Mouse (Mus musculus) midbrain, embryonic 11.5 days (tissue): ENCODE measurements around the gene Fthl17d. TPM values are rescaled to one million over a fixed set of nuclear protein-coding genes. Genes with fewer than 3 reads are reported as not detected.
A peak's percentile ranks its signal among the peaks of the same experiment; 100 is the strongest.
"Not testable (repeated sequence)": the region's sequence is repeated elsewhere in the genome, so short reads cannot be mapped to it uniquely, and the experiment has no call there.

Experiments
- ATAC-seq: fragments of 200-750 bp; cut with Nextera tagmentation; 2 replicates; pipeline ENCODE4 v1.8.0; 2017; ENCODE audit warnings: moderate TSS enrichment, moderate library complexity; ENCODE audit not compliant: low FRiP score
- DNase-seq: peaks from one replicate; pipeline ENCODE4 v3.0.0; 2015; ENCODE audit warnings: low spot score; ENCODE audit errors: missing footprints
- H3K27ac ChIP-seq: fragments of 300-500 bp; sonication (generic); 2 replicates; pipeline ENCODE4 v1.5.1; 2014; ENCODE audit warnings: low read depth, low read length
- H3K27me3 ChIP-seq: fragments of 300-500 bp; sonication (generic); 2 replicates; pipeline ENCODE4 v1.6.1; 2014; ENCODE audit warnings: mild to moderate bottlenecking, low read length, moderate library complexity, mixed read lengths; ENCODE audit not compliant: control insufficient read depth, insufficient read depth
- H3K36me3 ChIP-seq: fragments of 300-500 bp; sonication (generic); 2 replicates; pipeline ENCODE4 v1.6.1; 2014; ENCODE audit warnings: mild to moderate bottlenecking, low read length, moderate library complexity, mixed read lengths; ENCODE audit not compliant: control insufficient read depth, insufficient read depth
- H3K4me1 ChIP-seq: fragments of 300-500 bp; sonication (generic); 2 replicates; pipeline ENCODE4 v1.6.1; 2014; ENCODE audit warnings: low read length; ENCODE audit not compliant: control insufficient read depth, insufficient read depth
- H3K4me2 ChIP-seq: fragments of 300-500 bp; sonication (generic); 2 replicates; pipeline ENCODE4 v1.6.1; 2014; ENCODE audit warnings: mild to moderate bottlenecking, moderate library complexity
- H3K4me3 ChIP-seq: fragments of 300-500 bp; sonication (generic); 2 replicates; pipeline ENCODE4 v1.5.1; 2014; ENCODE audit warnings: low read depth, low read length
- H3K9ac ChIP-seq: fragments of 300-500 bp; sonication (generic); 2 replicates; pipeline ENCODE4 v1.6.1; 2014; ENCODE audit warnings: low read length
- H3K9me3 ChIP-seq: fragments of 300-500 bp; sonication (generic); 2 replicates; pipeline ENCODE4 v1.6.1; 2016; ENCODE audit warnings: low read length; ENCODE audit not compliant: control insufficient read depth
- WGBS: fragments of 180-500 bp; shearing (Covaris S2); extraction: QIAGEN DNeasy Blood & Tissue Kit; methylation state at CpG from one replicate; pipeline ENCODE4 v1.1.7; 2014; 5-methylcytosine and 5-hydroxymethylcytosine counted together
- polyA plus RNA-seq: library from polyadenylated mRNA; unstranded; fragments of >200 nt; fragmentation: Nextera tagmentation; extraction: Ambion mirVana; gene quantifications from 2 replicates; pipeline ENCODE4 v1.2.1, GENCODE M21; 2014

The Fthl17d gene
- not detected in 2 replicates for polyA plus RNA-seq

GRCm38 (mm10) chrX:8986655-8987054 is at the start of gene Fthl17d:
Gene Fthl17d, minus strand, starts transcription at chrX:8986755.
- not testable (repeated sequence) for H3K9me3 ChIP-seq, DNase-seq

GRCm38 (mm10) chrX:9033193-9033592 is 46.6 kb upstream of the Fthl17d start, which contains the start of gene Fthl17e:
Gene Fthl17e, plus strand, starts transcription at chrX:9033493.
- not testable (repeated sequence) for DNase-seq, H3K27me3 ChIP-seq, H3K27ac ChIP-seq, H3K36me3 ChIP-seq, H3K4me2 ChIP-seq, H3K4me3 ChIP-seq, H3K4me1 ChIP-seq, ATAC-seq, H3K9me3 ChIP-seq, H3K9ac ChIP-seq
- 100% methylated on average over 1 of the region's 10 CpGs for WGBS

More at GRCm38 (mm10) chrX:8986655-8987054, at the start of gene Fthl17d:
- WGBS = no CpG with 5 or more reads among the region's 9 CpGs
- not testable (repeated sequence) for H3K9ac ChIP-seq, H3K4me1 ChIP-seq, ATAC-seq, H3K27ac ChIP-seq, H3K36me3 ChIP-seq, H3K4me3 ChIP-seq, H3K4me2 ChIP-seq, H3K27me3 ChIP-seq

GRCm38 (mm10) chrX:9019481-9019880 is 32.9 kb upstream of the Fthl17d start:
- H3K9me3 ChIP-seq = no peaks in the 10 kb centered on the region
- no peak overlapping the region for H3K4me3 ChIP-seq
- DNase-seq = no peak
- H3K9ac ChIP-seq = no peak overlapping the region
- no peak for ATAC-seq
- H3K27ac ChIP-seq = no peak overlapping the region
- no peaks in the 10 kb centered on the region for H3K36me3 ChIP-seq
- 59% methylated on average over 10 of the region's 10 CpGs for WGBS
- no peak overlapping the region for H3K4me2 ChIP-seq
- no peaks in the 10 kb centered on the region for H3K27me3 ChIP-seq
- no peaks in the 10 kb centered on the region for H3K4me1 ChIP-seq

- Histone ChIP-seq H3K27ac (no peak overlapping the region), H3K36me3 (no peaks in the 10 kb centered on the region), H3K9me3 (no peaks in the 10 kb centered on the region), H3K27me3 (no peaks in the 10 kb centered on the region), H3K4me1 (no peaks in the 10 kb centered on the region), H3K4me2 (no peak overlapping the region), H3K9ac (no peak overlapping the region), H3K4me3 (no peak overlapping the region)
- WGBS = 82% methylated on average over 1 of the region's 1 CpGs
- no peak for DNase-seq
- no peak for ATAC-seq
Observed at GRCm38 (mm10) chrX:9016079-9016478, 29.5 kb upstream of the Fthl17d start.

GRCm38 (mm10) chrX:8976459-8976858 is 10.1 kb downstream of the Fthl17d start, which contains the start of gene Fthl17c:
Gene Fthl17c, minus strand, starts transcription at chrX:8976559.
- no CpG with 5 or more reads among the region's 11 CpGs for WGBS
- H3K4me2 ChIP-seq, H3K4me1 ChIP-seq, H3K27me3 ChIP-seq, ATAC-seq, H3K9me3 ChIP-seq, H3K4me3 ChIP-seq, H3K27ac ChIP-seq, H3K36me3 ChIP-seq, H3K9ac ChIP-seq, DNase-seq: not testable (repeated sequence)

- not testable (repeated sequence) for ATAC-seq, H3K9me3 ChIP-seq, H3K27me3 ChIP-seq, H3K4me3 ChIP-seq, H3K27ac ChIP-seq, DNase-seq, H3K4me1 ChIP-seq, H3K9ac ChIP-seq, H3K36me3 ChIP-seq, H3K4me2 ChIP-seq
- whole genome bisulfite sequencing = 45% methylated on average over 4 of the region's 4 CpGs
Observed at GRCm38 (mm10) chrX:8964618-8965017, 21.9 kb downstream of the Fthl17d start.

- H3K9me3 ChIP-seq, H3K9ac ChIP-seq, H3K4me2 ChIP-seq, H3K36me3 ChIP-seq, DNase-seq, ATAC-seq, H3K4me3 ChIP-seq, H3K4me1 ChIP-seq, H3K27me3 ChIP-seq, H3K27ac ChIP-seq: not testable (repeated sequence)
- WGBS = 92% methylated on average over 4 of the region's 11 CpGs
Observed at GRCm38 (mm10) chrX:8962875-8963274, 23.7 kb downstream of the Fthl17d start, which contains the start of gene Fthl17b. Gene Fthl17b, minus strand, starts transcription at chrX:8962975.

- H3K27me3 ChIP-seq, H3K4me2 ChIP-seq, H3K36me3 ChIP-seq, H3K9me3 ChIP-seq, H3K9ac ChIP-seq, H3K4me3 ChIP-seq, H3K27ac ChIP-seq, H3K4me1 ChIP-seq: not testable (repeated sequence)
- peak; percentile 97 for DNase-seq
- ATAC-seq = peak; percentile 72; the same call in 1 of the 2 replicates
- 18% methylated on average over 7 of the region's 7 CpGs for WGBS
Observed at GRCm38 (mm10) chrX:8948130-8948805, 38.3 kb downstream of the Fthl17d start.

GRCm38 (mm10) chrX:8944041-8944440 is 42.5 kb downstream of the Fthl17d start:
- H3K4me3 ChIP-seq = no peak overlapping the region

More at GRCm38 (mm10) chrX:8944041-8944440, 42.5 kb downstream of the Fthl17d start:
- DNase-seq = no peak
- Histone ChIP-seq H3K36me3 (no peaks in the 10 kb centered on the region), H3K4me2 (no peak overlapping the region), H3K4me1 (no peaks in the 10 kb centered on the region), H3K27me3 (no peaks in the 10 kb centered on the region), H3K9ac (no peak overlapping the region), H3K9me3 (no peaks in the 10 kb centered on the region), H3K27ac (no peak overlapping the region)
- WGBS = 82% methylated on average over 8 of the region's 8 CpGs
- no peak for ATAC-seq
